Mouse (Mus musculus) c-Kit-negative CD71-positive TER-119-positive erythroid progenitor cells, embryonic 14.5 days (primary cell): ENCODE results near the gene Dusp16.

Source experiments
- DNase-seq: peaks from one replicate; pipeline ENCODE4 v3.0.0-alpha.2; 2013; ENCODE audit warnings: low read depth, low spot score

Dusp16 gene

DNA sequence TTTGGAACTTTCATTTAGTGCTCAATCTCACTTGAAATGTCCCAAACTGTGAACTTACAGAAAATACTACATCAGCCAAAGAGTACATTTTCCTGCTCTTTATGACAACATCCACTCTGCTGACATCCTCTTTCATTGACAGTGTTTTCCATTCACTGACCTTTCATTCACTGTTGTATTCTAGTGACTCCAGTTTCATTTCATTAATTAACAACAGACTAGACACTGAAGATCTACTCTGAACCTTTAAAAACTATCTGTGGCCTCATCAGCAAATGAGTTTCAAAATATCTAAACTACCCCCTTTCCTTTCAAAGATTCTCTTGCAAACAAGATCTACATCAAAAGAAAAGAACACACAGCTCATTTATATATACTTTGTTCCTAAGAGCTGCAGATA lies 48.9 kb downstream of the Dusp16 start:
- no peak for DNase-seq

GRCm38 (mm10) chr6:134736853-134737252 lies 55.6 kb downstream of the Dusp16 start:
- no peak for DNase-seq

DNA sequence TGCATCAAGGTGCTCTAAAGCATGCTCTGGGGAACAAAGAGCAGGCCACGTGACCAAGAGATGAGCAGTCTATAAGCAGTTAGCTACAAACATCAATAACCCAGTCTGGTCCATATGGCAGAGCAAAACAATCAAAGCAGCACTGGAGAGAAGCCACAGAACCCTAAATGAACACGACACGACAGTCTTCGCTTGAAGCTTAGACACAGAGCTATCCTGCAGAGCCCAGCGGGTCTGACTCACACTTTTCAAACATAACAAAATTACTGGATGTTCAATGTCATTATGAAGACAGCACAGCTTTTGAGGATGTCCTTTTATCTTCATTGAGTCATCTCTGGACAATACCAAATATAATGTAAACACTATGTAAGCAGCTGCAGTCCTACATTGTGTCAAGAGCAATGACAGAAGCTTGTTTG lies 58.6 kb downstream of the Dusp16 start:
- DNase-seq: no peak

- no peak for DNase-seq
These were observed 59.6 kb downstream of the Dusp16 start for GRCm38 (mm10) chr6:134732813-134733212.

- DNase-seq: no peak
These were observed 61.4 kb downstream of the Dusp16 start for GRCm38 (mm10) chr6:134730978-134731377.

DNA sequence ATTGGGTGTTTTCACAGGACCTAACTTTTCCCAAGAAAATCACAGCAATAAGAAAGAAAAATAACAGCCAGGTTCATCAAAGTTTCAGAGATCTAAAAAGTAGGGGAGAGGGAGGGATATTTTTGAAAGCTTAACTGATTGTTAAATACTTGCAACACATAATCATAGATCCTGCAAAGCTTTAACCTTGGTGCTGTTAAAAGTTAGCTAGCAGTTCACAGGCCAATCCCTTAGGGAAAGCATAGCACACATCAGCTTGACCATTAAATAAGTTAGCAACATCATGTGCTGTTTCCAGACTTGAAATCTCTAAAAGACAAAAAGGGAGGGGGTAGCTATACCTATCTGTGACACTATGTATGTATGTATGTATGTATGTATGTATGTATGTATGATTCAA lies 67.0 kb downstream of the Dusp16 start:
- no peak for DNase-seq

GRCm38 (mm10) chr6:134723833-134724553 lies 68.4 kb downstream of the Dusp16 start:
- no peak for DNase-seq

- DNase-seq: no peak
These were observed 69.1 kb downstream of the Dusp16 start for GRCm38 (mm10) chr6:134723326-134723725.

DNA sequence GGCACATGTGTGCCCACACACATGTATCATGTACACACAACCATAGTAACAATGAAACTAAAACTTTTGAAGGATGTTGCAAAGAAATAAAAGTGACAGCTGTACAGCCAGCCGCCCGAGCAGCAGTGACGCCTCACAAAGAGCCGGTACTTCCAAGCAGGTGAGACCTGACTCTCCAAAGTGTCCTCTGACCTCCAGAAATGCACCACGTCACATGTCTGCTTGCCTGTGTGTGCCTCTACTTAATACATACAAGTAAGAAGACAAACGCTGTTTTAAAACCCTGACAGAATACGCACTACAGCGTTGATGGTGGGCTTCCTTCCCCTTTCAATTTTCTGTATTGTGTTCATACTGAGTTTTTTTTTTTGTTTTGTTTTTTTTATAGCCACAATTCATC lies 69.5 kb downstream of the Dusp16 start:
- DNase-seq: no peak

DNA sequence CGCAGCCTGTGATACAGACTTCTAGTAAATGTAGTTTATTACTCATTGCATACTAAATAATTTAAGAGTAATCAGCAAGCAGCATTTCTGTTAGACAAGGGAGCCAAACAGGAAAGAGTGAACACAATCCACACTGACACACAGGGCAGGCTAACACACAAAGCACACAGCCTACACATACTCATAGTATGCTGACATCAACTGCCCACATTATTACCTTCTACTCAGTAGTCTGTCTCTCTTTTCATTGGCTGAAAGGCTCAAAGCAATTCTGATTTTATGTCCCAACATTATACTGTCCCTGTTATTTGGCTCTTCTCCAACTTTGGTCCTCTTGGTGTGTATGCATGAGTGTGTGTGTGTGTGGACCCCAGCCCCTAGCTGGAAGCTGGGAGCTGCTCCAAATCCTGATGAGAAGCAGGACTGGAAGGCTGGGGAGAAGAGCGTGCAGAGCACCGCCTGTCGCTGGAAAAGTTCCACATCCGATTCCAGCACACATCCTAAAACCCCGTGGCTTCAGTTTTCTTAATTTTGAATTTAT lies 70.6 kb downstream of the Dusp16 start:
- no peak for DNase-seq

- no peak for DNase-seq
These were observed 72.3 kb downstream of the Dusp16 start for GRCm38 (mm10) chr6:134720150-134720549.

DNA sequence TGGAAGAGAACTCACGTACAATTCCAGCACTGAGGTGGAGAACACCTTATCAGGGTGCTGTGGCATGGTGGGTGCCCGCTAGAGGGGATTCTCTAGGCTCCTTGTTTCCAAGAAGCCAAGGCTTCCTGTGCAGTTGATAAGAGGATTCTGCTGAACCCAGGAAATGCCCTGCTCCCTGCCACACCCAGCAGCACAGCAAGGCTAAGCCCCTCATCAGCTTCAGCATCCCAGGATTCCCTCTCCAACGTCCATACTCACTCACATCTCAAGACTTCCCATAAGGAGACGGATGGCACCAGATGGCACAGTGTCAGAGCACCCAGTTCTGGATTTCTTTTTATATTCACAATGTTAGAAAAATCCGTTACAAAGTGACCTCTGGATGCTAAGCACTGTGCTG lies 73.3 kb downstream of the Dusp16 start:
- no peak for DNase-seq

DNA sequence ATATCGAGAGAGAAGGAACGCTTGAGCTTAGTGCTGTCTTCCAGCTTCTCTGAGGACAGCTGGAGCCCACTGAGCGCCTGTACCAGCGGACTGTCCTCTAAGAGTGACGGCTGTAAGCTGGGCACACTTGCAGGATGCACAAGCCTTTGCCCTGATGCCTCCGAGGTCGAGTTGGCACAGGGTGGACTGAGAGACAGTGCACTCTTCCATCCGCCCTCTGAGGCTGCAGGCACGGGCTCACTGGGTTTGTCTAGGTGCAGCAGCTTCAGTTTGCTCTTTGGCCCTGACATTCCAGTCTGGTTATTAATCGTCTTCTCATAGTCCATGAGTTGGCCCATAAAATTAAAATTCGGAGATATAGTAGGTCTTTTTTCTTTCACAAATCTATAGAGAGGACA lies 73.8 kb downstream of the Dusp16 start:
- DNase-seq: no peak

GRCm38 (mm10) chr6:134717886-134718667 lies 74.3 kb downstream of the Dusp16 start:
- DNase-seq: no peak

DNA sequence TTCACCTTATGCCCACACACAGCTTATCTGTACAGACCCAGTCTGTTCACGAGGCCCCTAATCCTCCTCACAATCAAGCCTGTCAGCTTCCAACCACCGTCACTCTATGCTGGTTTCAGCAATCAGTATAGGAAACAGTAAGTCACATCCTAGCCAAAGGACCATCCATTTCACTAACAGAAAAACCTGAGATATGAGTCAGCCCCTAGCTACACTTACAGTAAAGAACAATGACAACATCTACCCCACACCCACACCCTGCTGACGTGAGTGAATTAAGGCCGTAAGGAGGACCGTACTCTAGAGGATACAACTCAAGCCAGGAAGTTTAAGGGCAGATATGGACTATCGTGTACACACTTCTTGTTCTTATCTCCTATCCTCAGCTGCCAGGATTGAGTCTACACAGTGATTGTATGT lies 76.2 kb downstream of the Dusp16 start:
- DNase-seq: no peak

DNA sequence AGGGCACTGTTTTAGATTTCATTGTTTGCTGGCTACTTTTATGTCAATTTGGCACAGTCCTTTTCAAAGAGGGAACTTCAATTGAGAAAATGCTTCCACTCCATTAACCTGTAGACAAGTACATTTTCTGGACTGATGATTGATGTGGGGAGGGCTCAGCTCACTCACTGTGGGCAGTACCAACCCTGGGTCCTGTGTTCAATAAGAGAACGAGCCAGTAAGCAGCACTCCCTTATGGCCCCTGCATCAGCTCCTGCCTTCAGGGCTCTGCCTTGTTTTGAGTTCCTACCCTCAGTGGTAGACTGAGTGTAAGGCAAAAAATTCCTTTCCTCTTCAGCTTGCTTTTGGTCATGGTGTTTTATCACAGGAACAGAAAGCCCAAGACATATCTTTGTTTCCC lies 78.5 kb downstream of the Dusp16 start:
- no peak for DNase-seq

DNA sequence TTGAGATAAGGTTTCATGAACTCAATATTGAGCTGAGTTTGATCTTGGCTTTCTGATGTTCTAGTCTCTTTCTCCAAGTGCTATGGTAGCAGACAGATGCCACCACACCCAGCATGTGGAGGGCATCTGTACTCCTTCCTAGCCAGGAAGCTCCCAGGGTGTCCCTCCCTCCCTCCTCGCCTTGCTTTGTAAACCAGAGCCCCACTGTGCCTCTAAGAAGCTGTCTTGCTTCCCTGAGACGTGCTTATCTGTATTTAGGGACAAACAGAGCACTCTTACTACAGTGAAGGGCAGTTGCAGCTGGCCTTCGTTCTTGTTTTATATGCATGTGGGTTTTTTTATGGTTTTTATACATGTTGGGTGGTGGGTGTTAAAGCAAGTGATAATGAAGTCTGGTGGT lies 79.1 kb downstream of the Dusp16 start:
- DNase-seq: no peak

DNA sequence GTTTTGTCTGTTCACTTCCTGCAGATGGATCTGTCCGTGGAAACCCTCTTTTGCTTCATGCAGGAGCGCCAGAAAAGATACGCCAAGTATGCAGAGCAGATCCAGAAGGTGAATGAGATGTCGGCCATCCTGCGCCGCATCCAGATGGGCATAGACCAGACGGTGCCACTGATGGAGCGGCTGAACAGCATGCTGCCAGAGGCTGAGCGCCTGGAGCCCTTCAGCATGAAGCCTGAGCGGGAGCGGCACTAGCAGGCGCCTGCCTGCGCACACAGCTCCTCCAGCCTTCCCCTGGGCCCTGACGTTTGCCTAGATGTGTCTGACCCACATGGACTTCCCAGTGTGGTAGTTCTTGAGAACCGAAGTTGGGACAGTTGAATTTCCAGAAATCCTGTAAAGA lies 82.4 kb downstream of the Dusp16 start:
- DNase-seq: no peak

DNA sequence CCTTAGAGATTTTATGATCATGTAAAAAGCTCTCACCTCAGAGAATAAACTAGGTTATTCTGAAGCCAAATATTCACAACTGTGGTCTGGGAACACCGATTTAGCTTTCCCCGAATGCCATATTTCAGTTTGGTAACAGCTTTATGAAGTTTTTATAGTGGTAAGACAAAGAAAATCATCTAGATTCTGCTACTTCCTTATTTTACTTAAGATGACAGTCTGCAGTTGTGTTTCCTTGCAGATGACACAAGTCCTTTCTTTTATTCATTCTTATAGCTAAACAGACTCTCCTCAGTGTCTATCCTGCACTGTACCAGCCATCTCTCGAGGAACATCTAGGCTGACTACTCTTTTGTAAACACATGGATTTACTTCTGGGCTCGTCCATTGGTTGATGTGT lies 86.0 kb downstream of the Dusp16 start:
- no peak for DNase-seq

GRCm38 (mm10) chr6:134703053-134703690 lies 89.3 kb downstream of the Dusp16 start:
- no peak for DNase-seq

DNA sequence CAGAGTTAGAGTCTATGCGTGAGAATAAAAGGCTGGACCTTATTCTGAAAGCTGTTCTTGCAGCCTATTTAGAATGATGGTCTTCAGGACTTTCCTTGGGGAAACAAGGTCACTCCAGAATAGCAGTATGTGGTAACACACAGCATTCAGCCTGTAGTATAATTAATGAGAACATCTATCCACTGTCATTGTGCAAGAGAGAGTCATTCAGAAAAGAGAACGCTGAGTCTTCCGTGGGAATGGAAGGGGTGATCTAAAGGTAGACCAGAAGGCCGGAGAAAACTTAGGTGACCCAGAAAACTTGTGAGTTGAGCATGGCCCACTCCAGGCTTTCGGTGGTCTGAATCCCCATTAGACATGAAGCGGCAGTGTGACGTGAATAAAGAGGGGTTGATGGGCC lies 90.2 kb downstream of the Dusp16 start:
- DNase-seq: no peak

DNA sequence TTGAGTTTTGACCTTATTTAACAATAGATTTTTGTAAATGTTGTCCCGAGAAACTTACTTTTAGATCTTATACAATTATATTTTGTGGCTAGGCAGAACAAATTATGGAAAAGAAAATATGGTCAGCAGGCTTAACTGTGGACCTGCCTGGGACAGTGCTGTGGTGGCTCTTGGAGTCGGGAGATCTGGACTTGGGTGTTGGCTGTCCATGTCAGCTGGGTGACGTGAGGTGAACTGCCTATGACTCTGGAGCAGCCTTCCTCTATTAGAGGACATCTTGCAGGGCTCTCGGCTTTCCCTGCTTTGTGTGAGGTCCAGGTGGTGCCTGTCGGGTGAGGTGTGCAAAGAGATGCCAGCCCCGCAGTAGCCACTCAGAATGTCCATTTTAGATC lies 91.2 kb downstream of the Dusp16 start:
- no peak for DNase-seq
